Mouse (Mus musculus): ENCODE data around the gene Ndufa7. TPM values are rescaled to one million over a fixed set of nuclear protein-coding genes. Genes with fewer than 3 reads are reported as not detected.
"Not testable (repeated sequence)": the region's sequence is repeated elsewhere in the genome, so short reads cannot be mapped to it uniquely, and the experiment has no call there.

Ndufa7 gene
- polyA plus RNA-seq, 1 experiment from 2014 or later = 464 TPM

DNA sequence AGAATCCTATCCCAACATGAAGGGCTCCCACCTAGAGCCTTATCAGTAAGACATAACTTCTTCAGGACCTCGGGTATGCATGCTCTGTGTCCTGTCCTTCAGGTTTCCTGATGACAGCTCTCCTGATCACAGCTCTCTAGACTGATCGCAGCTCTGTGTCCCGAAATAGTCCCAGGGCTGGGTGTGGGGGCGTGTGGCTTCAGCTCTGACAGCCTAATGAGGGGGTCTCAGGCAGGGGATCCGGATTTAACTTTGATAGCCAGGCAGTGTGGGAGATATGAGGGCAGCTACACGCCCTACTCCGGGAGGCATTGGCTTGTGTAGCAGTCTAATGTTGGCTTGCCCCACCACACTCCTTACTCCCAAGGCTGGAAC, 13.2 kb upstream of the Ndufa7 start:
- DNase-seq (ENCODE audit: low spot score) = no peak

- no peak for DNase-seq (ENCODE audit: low spot score)
Observed at GRCm38 (mm10) chr17:33812475-33812874, 11.9 kb upstream of the Ndufa7 start.

- DNase-seq (ENCODE audit: low spot score) = no peak
Observed at GRCm38 (mm10) chr17:33812990-33813389, 11.4 kb upstream of the Ndufa7 start.

DNA sequence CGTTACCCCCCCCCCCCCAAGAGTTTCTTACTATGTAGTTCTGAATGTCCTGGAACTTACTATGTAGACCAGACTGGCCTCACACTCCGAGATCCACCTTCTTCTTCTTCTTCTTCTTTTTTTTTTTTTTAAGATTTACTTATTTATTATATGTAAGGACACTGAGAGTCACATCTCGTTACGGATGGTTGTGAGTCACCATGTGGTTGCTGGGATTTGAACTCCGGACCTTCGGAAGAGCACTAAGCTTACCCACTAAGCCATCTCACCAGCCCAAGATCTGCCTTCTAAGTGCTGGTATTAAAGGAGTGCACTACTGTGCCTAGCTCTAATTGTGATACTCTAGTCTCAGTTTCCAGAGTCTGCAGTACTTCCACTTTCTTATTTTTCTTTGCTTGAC, 9.0 kb upstream of the Ndufa7 start:
- DNase-seq (ENCODE audit: low spot score) = no peak

- DNase-seq (ENCODE audit: low spot score) = no peak
Observed at GRCm38 (mm10) chr17:33816612-33817011, 7.8 kb upstream of the Ndufa7 start.

- DNase-seq (ENCODE audit: low spot score) = peak; percentile 91
Observed at GRCm38 (mm10) chr17:33817184-33817968, 7.0 kb upstream of the Ndufa7 start.

- no peak for DNase-seq (ENCODE audit: low spot score)
Observed at GRCm38 (mm10) chr17:33817969-33818643, 6.3 kb upstream of the Ndufa7 start.

GRCm38 (mm10) chr17:33822436-33822959, 1.9 kb upstream of the Ndufa7 start:
- DNase-seq (ENCODE audit: low spot score) = no peak

DNA sequence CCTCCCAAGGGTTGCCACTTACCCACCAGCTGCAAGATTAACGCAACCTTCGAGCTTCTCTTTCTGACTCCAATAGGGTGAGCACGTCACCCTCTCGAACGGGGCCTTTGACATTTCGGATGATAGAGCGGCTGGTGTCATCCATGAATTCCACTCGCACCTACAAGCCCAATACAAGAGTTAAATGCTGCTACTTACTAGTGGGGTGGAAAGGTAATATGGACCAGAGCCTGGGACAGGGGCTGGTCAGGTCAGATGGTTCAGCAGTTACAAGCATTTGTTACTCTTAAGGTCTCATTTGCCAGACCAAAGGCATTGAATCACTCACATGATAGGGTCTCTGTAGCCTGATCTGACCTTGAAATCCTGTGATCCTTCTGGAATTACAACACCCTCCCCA, 1.2 kb upstream of the Ndufa7 start:
- DNase-seq (ENCODE audit: low spot score) = not testable (repeated sequence)

DNA sequence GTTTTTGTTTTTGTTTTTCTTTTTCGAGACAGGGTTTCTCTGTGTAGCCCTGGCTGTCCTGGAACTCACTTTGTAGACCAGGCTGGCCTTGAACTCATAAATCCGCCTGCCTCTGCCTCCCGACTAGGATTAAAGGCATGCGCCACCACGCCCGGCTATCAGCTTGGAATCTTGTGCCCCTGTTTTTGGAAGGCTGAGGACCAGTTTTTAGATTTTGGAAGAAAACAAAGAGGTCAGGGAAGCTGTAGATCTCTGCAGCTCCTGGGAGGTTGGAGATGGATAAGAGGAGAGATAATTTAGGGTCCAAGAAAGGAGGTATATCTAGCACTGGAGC, 592 bp downstream of the Ndufa7 start:
- DNase-seq (ENCODE audit: low spot score) = not testable (repeated sequence)

DNA sequence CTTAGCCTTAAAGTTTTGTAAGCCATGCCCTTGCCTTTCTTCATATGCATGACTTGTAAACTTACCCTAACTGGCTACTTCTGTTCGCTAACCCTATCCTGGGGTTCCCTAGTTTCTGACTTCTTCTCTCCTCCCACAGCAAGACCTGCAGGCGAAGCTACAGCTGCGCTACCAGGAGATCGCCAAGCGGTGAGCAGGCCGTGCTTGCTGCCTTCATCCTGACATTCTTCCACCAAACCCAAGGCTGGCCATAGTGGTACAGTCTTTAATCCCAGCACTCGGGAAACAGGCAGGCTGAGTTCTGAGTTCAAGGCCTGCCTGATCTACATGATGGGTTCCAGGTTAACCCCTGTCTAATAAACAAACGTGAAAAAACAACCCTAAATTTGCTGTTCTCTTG, 1.1 kb downstream of the Ndufa7 start:
- DNase-seq (ENCODE audit: low spot score) = no peak

DNA sequence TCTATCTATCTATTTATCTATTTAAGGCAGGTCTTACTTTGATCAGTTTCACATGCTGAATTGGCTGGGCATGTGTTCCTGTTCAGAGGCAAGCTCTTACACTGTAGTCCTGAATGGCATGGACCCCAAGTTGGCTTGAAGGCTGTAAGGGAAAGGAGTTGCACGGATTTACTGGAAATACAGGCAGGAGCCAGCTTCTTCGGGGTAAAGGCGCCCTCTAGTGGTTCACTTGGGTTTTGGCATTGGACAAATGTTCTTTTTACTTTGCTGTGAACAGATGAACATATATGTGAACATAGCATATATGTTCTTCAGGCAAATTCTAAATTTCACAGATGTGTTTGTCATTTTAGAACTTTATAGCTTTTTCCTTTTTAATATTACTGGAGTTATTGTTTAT, 2.5 kb downstream of the Ndufa7 start:
- peak; percentile 82 for DNase-seq (ENCODE audit: low spot score)

DNA sequence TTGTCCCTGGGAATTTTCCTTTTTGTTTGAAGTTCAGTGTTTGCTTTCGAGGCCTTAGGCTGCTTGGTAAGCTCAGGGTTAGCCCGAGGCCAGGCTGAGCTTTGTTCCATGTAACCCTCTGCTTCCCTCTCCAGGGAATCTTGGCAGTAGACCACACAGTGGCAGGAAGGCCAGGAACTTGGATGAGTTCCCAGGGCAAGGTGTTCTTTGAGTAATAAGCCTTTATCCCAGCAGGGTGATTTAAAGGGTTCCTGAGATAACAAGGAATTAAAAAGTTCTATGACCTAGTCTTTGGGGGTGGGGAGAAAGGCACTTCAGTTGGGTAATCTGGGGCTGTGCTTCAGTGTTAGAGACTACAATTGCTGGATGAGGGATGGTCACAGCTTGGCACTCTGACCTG, 4.5 kb downstream of the Ndufa7 start:
- no peak for DNase-seq (ENCODE audit: low spot score)

DNA sequence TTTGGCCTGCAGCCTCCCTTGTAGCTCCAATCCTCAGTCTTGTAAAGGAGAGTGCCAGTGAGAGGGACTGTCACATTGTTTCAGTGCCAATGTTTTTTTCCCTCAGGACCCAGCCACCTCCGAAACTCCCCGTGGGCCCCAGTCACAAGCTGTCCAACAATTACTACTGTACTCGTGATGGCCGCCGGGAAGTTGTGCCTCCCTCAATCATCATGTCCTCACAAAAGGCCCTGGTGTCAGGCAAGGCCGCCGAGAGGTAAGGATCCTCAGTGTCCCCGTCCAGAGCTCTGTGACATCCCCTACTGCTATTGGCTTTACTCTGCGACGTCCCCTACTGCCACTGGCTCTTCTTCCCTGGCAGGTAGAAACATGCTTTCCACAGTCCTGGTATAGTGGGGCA, 5.2 kb downstream of the Ndufa7 start:
- no peak for DNase-seq (ENCODE audit: low spot score)

DNA sequence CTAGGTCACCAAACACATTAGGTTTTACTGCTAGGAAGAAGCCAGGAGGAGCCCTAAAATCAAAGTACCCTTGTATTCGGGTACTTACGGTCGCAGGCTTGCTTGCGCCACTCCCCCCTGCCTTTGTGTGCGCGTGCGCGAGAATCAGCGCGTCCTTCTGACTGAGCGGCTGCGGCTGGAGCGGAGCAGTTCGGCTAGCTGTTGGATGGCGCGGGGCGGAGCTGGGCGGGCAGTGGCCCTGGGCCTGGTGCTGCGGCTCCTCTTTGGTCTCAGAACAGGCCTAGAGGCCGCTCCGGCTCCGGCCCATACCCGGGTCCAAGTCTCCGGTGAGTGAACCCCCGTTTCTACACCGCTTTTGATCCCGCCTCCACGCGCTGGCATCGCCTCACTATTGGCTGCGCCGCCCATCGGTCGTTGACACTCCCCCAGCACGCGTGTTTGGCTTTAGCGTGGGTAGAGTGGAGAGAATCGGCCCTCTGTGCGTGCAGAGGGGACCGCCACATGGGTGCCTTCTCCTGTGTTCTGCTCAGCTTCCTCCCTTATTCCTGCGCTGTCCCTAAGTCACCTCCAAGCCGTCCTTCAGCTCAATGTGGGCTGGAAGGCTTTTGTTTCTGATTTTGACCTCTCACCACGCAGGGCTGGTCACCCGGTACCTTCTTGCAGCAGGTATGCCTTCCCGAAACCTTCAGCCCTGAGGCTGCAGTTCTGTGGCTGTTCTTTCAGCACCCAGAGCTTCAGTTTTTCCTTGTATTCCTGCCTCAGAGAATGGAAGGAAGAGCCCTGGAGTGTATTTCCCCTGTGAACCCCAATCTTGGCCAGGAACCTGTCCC, 18.8 kb downstream of the Ndufa7 start, which contains the start of gene Cd320:
Cd320 (plus strand) TSS at position 126 of the 830 bp plus-strand sequence.
- DNase-seq (ENCODE audit: low spot score) = peak; percentile 91

GRCm38 (mm10) chr17:33844196-33844595, 19.8 kb downstream of the Ndufa7 start:
- DNase-seq (ENCODE audit: low spot score) = no peak

DNA sequence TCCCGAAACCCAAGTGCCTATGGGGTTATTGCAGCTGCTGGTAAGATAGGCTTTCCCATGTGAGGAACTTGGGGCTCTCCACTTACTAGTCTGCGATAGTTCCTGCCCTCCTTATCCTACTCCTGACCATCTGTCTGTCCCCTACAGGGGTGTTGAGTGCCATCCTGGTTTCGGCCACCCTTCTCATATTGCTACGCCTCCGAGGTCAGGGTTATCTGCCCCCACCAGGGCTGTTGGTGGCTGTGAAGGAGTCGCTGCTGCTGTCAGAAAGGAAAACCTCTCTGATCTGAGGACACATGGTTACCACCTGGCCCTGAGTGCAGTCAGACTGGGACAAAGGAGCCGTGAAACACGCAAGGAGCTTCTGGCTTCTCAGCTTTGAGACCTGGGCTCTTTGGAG, 23.8 kb downstream of the Ndufa7 start:
- no peak for DNase-seq (ENCODE audit: low spot score)

- DNase-seq (ENCODE audit: low spot score) = no peak
Observed at GRCm38 (mm10) chr17:33851331-33851730, 27.0 kb downstream of the Ndufa7 start.

- DNase-seq (ENCODE audit: low spot score) = no peak
Observed at GRCm38 (mm10) chr17:33857816-33858215, 33.4 kb downstream of the Ndufa7 start.

GRCm38 (mm10) chr17:33865330-33866030, 41.1 kb downstream of the Ndufa7 start:
- DNase-seq (ENCODE audit: low spot score) = peak; percentile 83

DNA sequence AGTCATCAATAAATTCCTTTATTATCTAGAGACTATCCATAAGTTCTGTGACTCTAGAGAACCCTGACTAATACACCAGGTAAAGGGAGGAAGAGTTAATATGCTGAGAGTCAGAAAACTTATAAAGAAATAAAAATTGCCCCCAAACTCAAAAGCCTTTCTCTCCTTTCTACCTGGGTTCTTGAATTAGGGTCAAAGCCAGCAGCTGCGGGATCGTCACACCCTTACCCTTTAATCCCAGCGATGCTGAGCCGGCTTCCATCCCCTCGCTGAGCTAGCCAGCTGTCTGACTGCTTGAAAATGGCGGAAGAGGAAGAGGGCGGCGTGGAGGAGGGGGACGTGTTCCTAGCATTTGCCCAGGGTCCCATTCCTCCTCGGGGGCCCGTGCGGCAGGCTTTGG, 49.2 kb downstream of the Ndufa7 start, which contains the start of gene Gm7029:
Gm7029 (plus strand) TSS at position 301 of the 400 bp plus-strand sequence.
- not testable (repeated sequence) for DNase-seq (ENCODE audit: low spot score)

Measured in thymus, postnatal 0 days (tissue).